Mouse (Mus musculus) activated CD4-positive, CD25-positive, alpha-beta regulatory T cell, adult 4 months (primary cell): Measurements from ENCODE around the gene Fez2. TPM values are rescaled to one million over a fixed set of nuclear protein-coding genes. Genes with fewer than 3 reads are reported as not detected.

Experiments used
- ATAC-seq: one replicate; pipeline ENCODE4 v1.8.0; 2017
- polyA plus RNA-seq, 2 experiments: library from polyadenylated mRNA; unstranded; fragments of 100-300 nt; shearing (Covaris generic); gene quantifications; one replicate each; pipeline ENCODE4 v1.2.1; 2017

Gene Fez2
- polyA plus RNA-seq, 2 experiments from 2014 or later, result 11.2 to 13.9 TPM

- no peak for ATAC-seq
These were observed 10.4 kb downstream of the Fez2 start for GRCm38 (mm10) chr17:78407581-78407980.

DNA sequence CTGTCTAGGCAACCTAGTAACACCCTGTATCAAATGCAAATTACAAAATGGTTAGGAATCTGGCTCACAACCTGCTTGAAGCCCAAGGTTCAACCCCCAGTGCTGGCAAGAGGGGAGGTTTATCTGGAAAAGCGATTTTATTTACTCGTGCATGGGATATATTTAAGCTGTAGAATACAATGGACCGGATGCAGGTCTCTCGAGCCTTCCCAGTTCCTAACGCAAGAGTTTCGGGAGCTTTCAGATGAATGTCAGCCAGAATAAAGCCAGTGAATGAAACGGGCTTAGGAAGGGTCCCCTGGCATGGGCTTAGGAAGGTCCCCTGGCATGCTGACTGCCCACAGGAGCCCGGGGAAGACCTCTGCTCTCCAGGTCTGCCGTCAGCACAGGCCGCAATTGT lies 11.1 kb downstream of the Fez2 start:
- no peak for ATAC-seq

DNA sequence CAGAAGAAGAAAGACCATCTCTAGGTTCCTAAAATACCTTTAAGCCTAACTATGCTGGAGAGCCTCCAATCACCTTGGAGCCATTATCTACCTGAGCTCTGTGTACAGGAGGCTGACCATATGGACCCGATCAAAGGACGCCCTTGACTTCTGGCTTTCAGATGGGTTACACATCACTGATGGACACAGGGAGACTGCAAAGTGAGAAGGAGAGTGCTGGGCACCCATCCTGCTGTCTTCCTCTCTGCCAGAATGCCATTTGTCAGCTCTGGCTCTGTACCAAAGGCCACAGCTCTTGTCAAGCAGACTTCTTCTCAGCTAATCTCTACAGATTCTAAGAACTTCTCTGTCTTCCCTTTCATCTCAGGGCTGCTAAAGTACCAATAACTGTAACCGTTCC lies 12.6 kb downstream of the Fez2 start:
- no peak for ATAC-seq

DNA sequence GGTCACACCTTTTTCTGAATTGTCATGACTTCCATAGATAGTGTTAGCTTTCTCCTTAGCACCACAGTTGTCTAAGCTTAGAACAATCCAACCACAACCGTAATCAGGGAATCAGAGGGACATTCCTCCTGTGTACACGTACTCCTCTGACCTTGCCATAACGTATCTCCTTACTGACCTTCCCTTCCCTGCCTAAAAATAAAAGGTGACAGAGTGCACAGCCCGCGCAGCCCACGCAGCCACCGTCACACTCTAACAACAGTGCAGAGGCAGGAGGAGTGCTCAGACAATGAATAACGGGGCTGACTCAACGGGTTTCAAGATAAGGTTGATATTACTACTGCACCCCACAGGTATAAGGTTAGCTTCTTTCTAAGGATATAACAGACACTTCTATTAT lies 14.1 kb downstream of the Fez2 start:
- ATAC-seq, result no peak

GRCm38 (mm10) chr17:78403229-78403628 lies 14.7 kb downstream of the Fez2 start:
- no peak for ATAC-seq

DNA sequence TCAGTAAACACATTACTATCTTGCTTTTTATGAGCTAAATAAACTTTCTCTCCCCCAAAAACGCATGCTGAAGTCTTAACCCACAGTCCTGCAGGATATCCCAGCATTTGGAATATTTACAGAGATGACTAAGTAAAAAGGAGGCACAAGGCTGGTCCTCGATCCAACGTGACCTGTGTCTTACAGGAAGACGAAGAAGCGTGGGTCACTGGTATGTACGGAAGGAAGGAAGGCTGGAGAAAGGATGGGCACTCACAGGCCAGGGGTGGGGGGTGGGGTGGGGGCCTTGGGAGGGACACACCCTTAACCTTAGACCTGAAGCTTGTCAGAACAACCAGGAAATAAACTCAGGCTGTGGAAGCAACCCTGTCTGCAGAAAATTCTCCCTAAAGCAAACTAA lies 15.8 kb downstream of the Fez2 start:
- no peak for ATAC-seq

GRCm38 (mm10) chr17:78401713-78402112 lies 16.2 kb downstream of the Fez2 start:
- ATAC-seq, result no peak

DNA sequence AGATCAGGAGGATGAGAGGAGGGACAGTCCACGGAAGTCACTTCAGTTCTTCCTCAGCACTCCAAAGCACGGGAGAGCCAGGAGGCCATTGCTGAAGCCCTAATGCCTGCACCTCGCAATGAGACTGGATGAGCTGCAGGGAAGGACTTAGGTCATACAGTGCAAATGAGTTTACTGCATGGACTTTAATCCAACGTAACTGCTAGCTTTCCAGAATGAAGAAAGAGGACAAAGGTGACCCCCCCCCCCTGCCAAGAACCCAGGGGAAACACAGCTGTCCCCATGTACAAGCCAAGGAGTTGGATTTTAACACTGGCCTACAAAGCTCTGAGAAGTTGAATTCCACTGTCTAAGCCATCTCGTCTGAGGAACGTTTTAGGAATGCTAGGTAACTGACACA lies 16.6 kb downstream of the Fez2 start:
- ATAC-seq, result no peak

DNA sequence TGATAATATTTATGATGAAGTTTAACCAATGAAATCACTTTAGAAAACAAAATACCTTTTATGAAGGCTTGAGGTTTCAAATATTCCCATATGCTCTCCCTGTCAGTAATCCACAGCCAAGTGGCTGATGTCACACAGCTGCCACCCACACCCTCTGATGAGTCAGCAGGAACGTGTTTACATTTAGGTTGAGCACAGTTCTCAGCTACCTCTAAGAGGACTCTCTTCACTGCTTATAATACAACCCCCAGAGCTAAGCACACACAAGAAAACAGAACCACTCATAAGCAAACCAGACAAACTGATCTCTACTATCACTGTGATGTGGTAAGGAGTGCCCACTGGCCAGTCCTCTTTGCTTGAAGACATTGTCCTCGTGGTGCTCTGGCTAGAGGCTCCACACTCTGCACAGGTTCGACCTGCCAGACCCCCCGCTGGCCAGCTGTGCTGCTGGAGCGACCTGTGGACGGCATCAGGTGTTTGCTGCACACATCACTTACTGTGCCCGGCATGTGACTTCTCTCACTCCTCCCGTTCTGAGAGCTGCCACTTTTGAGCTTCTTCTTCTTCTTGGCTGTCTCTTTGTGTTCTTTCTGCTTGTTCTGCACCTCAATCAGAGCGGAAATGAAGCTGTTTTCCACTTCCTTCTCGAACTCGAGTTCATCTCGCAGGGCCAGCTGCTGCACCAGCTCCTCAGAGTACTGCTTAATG lies 17.7 kb downstream of the Fez2 start:
- ATAC-seq, result peak; percentile 73

DNA sequence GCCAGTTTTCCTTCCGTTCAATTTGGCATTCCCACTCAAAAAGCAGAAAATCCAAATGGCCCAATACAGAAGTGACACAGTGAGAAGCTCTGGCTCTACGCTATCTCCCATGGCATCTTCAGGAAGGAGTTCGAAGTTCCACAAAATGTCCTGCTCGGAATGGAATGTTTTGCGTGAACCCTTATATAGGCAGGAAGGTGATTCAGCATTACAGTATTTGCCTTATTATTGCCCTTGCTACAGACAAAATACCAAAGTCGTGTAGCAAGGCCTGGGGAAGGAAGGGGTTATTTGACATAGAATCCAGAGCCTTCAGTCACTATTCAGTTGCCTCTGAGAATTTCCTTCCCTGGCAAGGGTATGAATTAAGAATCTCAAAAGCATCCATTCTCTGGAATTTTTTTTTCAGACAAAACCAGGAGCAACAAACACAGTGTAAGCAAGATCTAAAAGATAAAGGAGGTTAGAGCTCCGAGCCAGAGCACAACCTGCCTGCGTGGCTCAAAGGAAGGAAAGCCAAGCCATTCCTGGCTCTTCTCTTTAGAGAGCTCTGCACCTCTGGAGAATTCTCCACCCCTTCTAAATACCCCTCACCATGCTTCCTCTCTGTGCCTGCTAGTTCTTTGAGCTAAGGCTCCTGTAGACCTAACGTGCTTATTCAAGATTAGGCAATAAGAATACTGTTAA lies 25.4 kb downstream of the Fez2 start:
- ATAC-seq, result no peak

DNA sequence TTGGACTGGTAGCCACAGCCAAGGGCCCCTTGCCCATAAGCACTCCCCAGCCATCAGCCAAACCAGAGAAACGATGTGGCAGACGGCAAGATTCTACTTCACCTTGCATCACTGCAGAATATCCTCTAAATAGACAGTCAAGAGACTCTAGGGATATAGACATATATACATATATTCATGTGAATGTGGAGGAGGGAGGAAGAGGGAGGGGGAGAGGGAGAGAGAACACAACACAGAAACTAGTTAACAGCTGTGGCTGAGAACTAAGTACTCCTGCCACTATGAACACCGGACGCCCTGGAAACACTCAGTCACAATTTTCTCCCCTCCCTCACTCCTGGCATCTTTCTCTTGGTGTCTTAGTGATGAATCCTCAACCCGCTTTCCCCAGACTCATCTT lies 28.4 kb downstream of the Fez2 start:
- ATAC-seq, result no peak

- no peak for ATAC-seq
These were observed 29.7 kb downstream of the Fez2 start for GRCm38 (mm10) chr17:78388101-78388847.

- no peak for ATAC-seq
These were observed 30.3 kb downstream of the Fez2 start for GRCm38 (mm10) chr17:78387665-78388064.

- no peak for ATAC-seq
These were observed 35.6 kb downstream of the Fez2 start for GRCm38 (mm10) chr17:78382321-78382720.

GRCm38 (mm10) chr17:78379730-78380245 lies 38.2 kb downstream of the Fez2 start:
- no peak for ATAC-seq

DNA sequence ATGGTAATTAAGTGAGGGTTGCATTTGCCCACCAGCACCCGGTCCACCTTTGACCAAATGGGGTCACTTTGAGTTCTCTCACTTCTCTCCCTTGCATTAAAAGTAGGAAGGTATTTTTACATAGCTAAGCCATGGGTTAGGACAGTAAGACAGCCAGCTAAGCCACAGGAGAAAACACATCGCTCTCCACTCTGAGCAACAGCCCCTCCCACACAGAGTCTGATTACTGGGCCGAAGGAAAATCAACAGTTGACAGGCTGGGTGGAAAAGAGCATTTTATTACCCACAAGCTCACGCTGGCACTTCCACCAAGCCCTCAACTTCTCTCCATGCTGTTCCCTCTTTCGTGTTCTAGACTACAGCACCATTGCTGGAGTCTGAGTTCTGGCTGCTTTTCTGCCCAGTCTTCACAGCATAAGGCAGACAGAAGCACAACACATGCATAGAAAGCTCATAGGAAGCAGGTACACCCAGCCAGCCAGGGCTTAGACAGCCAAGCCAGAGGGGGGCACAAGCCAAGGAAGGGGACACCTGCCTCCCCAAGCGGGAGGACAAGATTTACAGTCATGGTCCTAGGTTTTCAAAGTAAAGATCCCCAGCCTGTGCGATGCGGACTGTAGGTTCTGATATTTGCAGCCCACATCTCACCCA lies 38.7 kb downstream of the Fez2 start:
- ATAC-seq, result no peak

GRCm38 (mm10) chr17:78376587-78376986 lies 41.4 kb downstream of the Fez2 start:
- no peak for ATAC-seq

DNA sequence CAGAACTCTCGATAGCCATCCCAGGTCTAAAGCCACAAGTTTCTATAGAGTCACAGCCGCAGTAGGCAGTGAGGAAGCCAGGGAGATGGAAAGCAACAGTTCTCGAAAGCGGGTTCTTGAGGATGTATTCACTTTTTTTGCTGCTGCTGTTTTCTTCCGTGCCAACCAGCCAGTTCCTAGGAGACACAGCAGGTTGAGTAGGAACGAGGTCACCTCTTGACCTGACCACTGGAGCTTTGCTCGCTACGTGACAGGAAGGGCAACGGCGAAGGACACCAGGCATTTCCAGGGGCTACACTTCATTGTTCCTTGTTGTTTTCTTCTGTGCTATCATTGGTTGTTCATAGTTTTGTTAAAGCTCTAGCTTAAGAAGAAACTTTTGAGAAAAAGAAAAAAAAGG lies 43.2 kb downstream of the Fez2 start:
- ATAC-seq, result no peak

- no peak for ATAC-seq
These were observed 44.1 kb downstream of the Fez2 start for GRCm38 (mm10) chr17:78373849-78374248.

DNA sequence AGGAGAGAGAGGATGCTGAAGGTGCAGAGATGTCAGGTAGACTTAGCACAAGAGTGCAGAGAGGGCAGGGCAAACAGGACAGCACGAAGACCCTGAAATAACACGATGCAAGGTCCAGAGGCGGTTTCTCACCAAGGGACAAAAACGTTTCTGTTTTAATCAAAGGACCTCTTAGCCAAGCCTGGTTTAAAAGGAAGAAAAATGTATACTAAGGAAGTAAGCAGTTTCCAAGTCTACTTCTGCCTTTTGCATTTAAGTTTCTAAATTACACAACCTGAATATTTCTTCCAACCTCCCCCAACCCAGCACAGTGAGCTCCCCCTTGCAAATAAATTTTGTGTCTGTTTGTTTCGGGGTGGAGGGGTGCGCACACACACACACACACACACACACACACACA lies 44.8 kb downstream of the Fez2 start:
- no peak for ATAC-seq

DNA sequence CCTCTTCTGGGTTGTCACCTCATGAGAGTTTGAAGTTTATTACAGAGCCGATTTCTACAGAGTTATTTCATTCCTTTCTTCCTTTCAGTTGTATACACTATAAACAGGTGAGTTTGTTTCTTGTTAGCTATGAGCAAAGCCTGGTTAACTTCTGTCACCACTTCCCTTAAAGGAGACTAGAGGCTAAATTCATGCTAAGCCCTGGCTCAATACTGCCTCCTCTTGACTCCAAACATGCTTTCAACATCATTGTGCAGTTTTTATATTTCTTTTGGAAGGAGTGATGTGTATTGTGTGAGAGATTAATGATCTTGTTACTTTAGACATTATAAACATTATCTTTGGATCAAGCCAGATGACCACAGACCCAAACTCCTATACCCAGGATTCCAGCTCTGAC lies 47.5 kb downstream of the Fez2 start:
- peak; percentile 71 for ATAC-seq

DNA sequence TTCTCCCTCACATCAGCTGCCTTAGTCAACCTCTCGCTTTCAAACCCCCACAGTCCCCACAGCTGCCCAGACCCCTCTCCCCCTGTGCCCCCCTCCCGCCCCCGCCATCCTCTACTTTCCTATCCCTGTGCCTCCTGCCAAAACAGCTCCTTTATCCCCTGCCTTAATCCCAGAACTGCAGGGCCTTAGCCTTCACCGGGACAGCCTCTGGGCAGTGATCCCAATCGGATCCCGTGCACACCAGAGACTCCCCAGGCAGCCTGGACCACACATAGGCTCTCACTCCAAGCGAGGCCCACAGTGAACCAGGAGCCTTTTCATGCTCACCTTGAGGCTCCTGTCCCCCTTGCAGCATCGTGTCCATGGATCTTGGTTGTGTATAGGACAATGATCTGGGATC lies 49.5 kb downstream of the Fez2 start:
- ATAC-seq, result no peak

- no peak for ATAC-seq
These were observed 51.9 kb downstream of the Fez2 start for GRCm38 (mm10) chr17:78366070-78366469.
